Mouse (Mus musculus): Measurements from ENCODE around the gene Fgf13. TPM values are rescaled to one million over a fixed set of nuclear protein-coding genes. Genes with fewer than 3 reads are reported as not detected.

Fgf13 gene
- total and polyA plus RNA-seq, 3 experiments = not detected

DNA sequence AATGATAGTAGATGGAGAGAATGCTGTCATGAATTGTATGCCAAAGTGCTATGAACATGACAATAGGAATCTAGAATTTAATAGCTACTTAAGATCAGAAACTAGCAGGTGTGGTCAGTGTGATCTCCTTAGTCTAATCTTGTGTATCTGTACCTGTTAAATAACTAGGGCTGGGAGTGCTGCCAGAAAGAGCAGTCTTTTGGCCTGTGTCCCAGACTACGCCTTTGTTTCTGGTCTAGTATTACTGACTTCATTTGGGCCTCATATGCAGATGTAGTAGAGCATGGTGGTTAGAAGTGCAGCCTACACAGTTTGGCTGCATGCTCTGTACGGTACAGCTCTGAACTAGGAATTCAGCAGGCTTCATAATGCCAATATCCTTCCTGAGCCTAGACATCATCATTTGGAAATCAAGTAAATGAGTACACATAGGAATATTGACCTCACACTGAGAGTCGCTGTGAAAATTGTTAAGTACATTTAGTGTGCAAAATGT, 276.9 kb downstream of the Fgf13 start:
- DNase-seq (ENCODE audit: low spot score) (no peak), ATAC-seq (ENCODE audit: extremely low read depth, insufficient number of reproducible peaks, low FRiP score, poor library complexity, severe bottlenecking) (no peak)
- no peaks in the 10 kb centered on the region for H3K36me3 ChIP-seq (replicated peaks)
- no peak for TF ChIP-seq GATA1 (IDR thresholded peaks at IDR 0.05; ENCODE audit: borderline replicate concordance, low read length)
- TF ChIP-seq POLR2AphosphoS5 (IDR thresholded peaks at IDR 0.05; ENCODE audit: insufficient replicate concordance, low read depth, low read length) = no peak
- TF ChIP-seq TAL1 (conservative IDR thresholded peaks at IDR 0.05; ENCODE audit: low read depth, low read length) = no peak
- no peak for TF ChIP-seq GATA2 (IDR thresholded peaks at IDR 0.05; ENCODE audit: borderline replicate concordance, low read depth, low read length)
- TF ChIP-seq CTCF (IDR thresholded peaks at IDR 0.05; ENCODE audit: low read depth, low read length) = no peak
- H3K9me3 ChIP-seq (replicated peaks) = no peaks in the 10 kb centered on the region
- H3K4me3 ChIP-seq (ENCODE audit: low read depth, low read length) = no peak overlapping the region
- H3K27me3 ChIP-seq (ENCODE audit: insufficient read depth, low read length) = no peaks in the 10 kb centered on the region
- H3K4me1 ChIP-seq (ENCODE audit: insufficient read depth, low read depth, low read length) = no peaks in the 10 kb centered on the region

DNA sequence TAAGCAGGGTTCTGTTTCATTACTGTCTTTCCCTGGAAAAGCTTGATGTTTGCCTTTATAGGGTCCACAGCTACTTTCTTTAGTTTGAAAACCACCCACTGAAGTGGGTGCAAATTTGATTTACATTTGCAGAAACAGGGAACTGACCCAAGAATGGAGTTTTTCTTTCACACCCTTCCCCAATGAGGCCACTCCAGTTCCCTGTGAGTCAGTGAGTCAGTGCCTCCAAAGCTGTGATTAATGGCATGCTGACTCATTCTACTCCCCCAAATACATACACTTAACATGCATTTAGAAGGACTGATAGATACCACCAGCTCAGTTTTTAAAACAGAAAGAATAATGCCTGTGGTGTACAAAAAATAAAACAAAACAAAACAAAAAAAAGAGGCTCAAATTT, 316.3 kb downstream of the Fgf13 start:
- no peaks in the 10 kb centered on the region for H3K4me1 ChIP-seq (ENCODE audit: insufficient read depth, low read depth, low read length)
- no peak for ATAC-seq (ENCODE audit: extremely low read depth, insufficient number of reproducible peaks, low FRiP score, poor library complexity, severe bottlenecking)
- no peaks in the 10 kb centered on the region for H3K36me3 ChIP-seq (replicated peaks)
- no peak for TF ChIP-seq TAL1 (conservative IDR thresholded peaks at IDR 0.05; ENCODE audit: low read depth, low read length)
- TF ChIP-seq GATA1 (IDR thresholded peaks at IDR 0.05; ENCODE audit: borderline replicate concordance, low read length) = no peak
- TF ChIP-seq GATA2 (IDR thresholded peaks at IDR 0.05; ENCODE audit: borderline replicate concordance, low read depth, low read length) = no peak
- no peak for TF ChIP-seq POLR2AphosphoS5 (IDR thresholded peaks at IDR 0.05; ENCODE audit: insufficient replicate concordance, low read depth, low read length)
- TF ChIP-seq CTCF (IDR thresholded peaks at IDR 0.05; ENCODE audit: low read depth, low read length) = no peak
- no peak for DNase-seq (ENCODE audit: low spot score)
- H3K4me3 ChIP-seq (ENCODE audit: low read depth, low read length) = no peak overlapping the region
- no peaks in the 10 kb centered on the region for H3K27me3 ChIP-seq (ENCODE audit: insufficient read depth, low read length)
- no peaks in the 10 kb centered on the region for H3K9me3 ChIP-seq (replicated peaks)

DNA sequence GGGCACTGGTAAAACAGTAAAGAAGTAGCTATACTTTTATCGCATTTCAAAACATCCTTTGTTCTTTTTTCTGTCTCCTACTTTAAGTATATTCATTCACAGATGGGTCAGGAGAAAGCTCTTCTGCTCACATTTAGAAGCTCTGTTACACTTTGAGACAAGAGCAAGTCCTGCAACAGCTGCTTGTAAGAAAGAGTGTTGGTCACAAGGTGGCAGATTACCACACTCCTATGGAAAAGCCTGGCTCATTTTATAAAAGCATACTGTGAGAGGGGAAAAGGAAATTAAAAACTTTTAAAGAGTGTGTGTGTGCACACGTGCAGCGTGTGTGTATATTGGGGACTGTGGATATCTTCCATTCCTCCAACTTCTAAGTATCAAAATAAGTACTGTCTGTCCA, 324.1 kb downstream of the Fgf13 start:
- ATAC-seq (ENCODE audit: extremely low read depth, insufficient number of reproducible peaks, low FRiP score, poor library complexity, severe bottlenecking) (no peak), DNase-seq (ENCODE audit: low spot score) (no peak)
- Histone ChIP-seq H3K9me3 (replicated peaks) (no peaks in the 10 kb centered on the region), H3K4me3 (ENCODE audit: low read depth, low read length) (no peak overlapping the region), H3K27me3 (ENCODE audit: insufficient read depth, low read length) (no peaks in the 10 kb centered on the region), H3K4me1 (ENCODE audit: insufficient read depth, low read depth, low read length) (no peaks in the 10 kb centered on the region), H3K36me3 (replicated peaks) (no peaks in the 10 kb centered on the region)
- TF ChIP-seq GATA2 (IDR thresholded peaks at IDR 0.05; ENCODE audit: borderline replicate concordance, low read depth, low read length) = no peak
- no peak for TF ChIP-seq GATA1 (IDR thresholded peaks at IDR 0.05; ENCODE audit: borderline replicate concordance, low read length)
- no peak for TF ChIP-seq POLR2AphosphoS5 (IDR thresholded peaks at IDR 0.05; ENCODE audit: insufficient replicate concordance, low read depth, low read length)
- TF ChIP-seq CTCF (IDR thresholded peaks at IDR 0.05; ENCODE audit: low read depth, low read length) = no peak
- TF ChIP-seq TAL1 (conservative IDR thresholded peaks at IDR 0.05; ENCODE audit: low read depth, low read length) = no peak

DNA sequence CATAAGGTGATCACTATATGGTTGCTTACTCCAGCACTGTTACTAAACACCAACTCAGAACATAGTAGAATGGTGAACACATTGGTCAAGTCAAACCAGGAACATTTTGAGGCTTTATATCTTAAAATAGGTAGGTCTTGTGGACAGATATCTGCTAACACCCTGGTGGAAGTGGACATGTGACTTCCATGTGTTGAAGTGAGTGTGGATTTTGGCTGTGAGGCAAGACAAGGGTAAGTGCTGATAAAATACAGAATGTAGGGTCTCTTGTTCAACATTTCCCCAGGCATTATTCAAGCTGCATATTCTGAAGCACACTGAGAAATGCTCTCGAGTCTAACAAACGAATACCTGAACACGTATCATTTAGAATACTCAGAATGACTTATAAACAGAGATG, 324.7 kb downstream of the Fgf13 start:
- Histone ChIP-seq H3K36me3 (replicated peaks) (no peaks in the 10 kb centered on the region), H3K4me3 (ENCODE audit: low read depth, low read length) (no peak overlapping the region), H3K27me3 (ENCODE audit: insufficient read depth, low read length) (no peaks in the 10 kb centered on the region), H3K9me3 (replicated peaks) (no peaks in the 10 kb centered on the region), H3K4me1 (ENCODE audit: insufficient read depth, low read depth, low read length) (no peaks in the 10 kb centered on the region)
- no peak for ATAC-seq (ENCODE audit: extremely low read depth, insufficient number of reproducible peaks, low FRiP score, poor library complexity, severe bottlenecking)
- TF ChIP-seq GATA1 (IDR thresholded peaks at IDR 0.05; ENCODE audit: borderline replicate concordance, low read length) = no peak
- TF ChIP-seq GATA2 (IDR thresholded peaks at IDR 0.05; ENCODE audit: borderline replicate concordance, low read depth, low read length) = no peak
- no peak for TF ChIP-seq CTCF (IDR thresholded peaks at IDR 0.05; ENCODE audit: low read depth, low read length)
- no peak for TF ChIP-seq POLR2AphosphoS5 (IDR thresholded peaks at IDR 0.05; ENCODE audit: insufficient replicate concordance, low read depth, low read length)
- no peak for TF ChIP-seq TAL1 (conservative IDR thresholded peaks at IDR 0.05; ENCODE audit: low read depth, low read length)
- DNase-seq (ENCODE audit: low spot score) = no peak

DNA sequence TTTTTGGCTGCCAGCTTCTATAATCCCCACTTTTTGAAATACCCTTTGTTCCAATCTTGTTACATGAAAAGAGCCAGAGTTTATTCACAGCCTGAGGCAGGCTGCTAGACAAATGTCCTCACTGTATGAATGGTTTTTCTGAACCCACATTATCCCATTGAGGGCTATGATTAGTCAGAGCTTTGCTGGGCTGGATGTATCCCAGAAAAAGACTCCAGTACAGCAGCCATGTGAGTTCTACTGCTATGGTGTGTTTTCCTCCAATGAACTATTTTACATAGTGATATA, 326.5 kb downstream of the Fgf13 start:
- no peak for ATAC-seq (ENCODE audit: extremely low read depth, insufficient number of reproducible peaks, low FRiP score, poor library complexity, severe bottlenecking)
- TF ChIP-seq CTCF (IDR thresholded peaks at IDR 0.05; ENCODE audit: low read depth, low read length) (no peak), POLR2AphosphoS5 (IDR thresholded peaks at IDR 0.05; ENCODE audit: insufficient replicate concordance, low read depth, low read length) (no peak), TAL1 (conservative IDR thresholded peaks at IDR 0.05; ENCODE audit: low read depth, low read length) (no peak), GATA2 (IDR thresholded peaks at IDR 0.05; ENCODE audit: borderline replicate concordance, low read depth, low read length) (no peak), GATA1 (IDR thresholded peaks at IDR 0.05; ENCODE audit: borderline replicate concordance, low read length) (no peak)
- no peaks in the 10 kb centered on the region for H3K4me1 ChIP-seq (ENCODE audit: insufficient read depth, low read depth, low read length)
- no peaks in the 10 kb centered on the region for H3K27me3 ChIP-seq (ENCODE audit: insufficient read depth, low read length)
- H3K4me3 ChIP-seq (ENCODE audit: low read depth, low read length) = no peak overlapping the region
- no peaks in the 10 kb centered on the region for H3K9me3 ChIP-seq (replicated peaks)
- no peak for DNase-seq (ENCODE audit: low spot score)
- H3K36me3 ChIP-seq (replicated peaks) = no peaks in the 10 kb centered on the region

DNA sequence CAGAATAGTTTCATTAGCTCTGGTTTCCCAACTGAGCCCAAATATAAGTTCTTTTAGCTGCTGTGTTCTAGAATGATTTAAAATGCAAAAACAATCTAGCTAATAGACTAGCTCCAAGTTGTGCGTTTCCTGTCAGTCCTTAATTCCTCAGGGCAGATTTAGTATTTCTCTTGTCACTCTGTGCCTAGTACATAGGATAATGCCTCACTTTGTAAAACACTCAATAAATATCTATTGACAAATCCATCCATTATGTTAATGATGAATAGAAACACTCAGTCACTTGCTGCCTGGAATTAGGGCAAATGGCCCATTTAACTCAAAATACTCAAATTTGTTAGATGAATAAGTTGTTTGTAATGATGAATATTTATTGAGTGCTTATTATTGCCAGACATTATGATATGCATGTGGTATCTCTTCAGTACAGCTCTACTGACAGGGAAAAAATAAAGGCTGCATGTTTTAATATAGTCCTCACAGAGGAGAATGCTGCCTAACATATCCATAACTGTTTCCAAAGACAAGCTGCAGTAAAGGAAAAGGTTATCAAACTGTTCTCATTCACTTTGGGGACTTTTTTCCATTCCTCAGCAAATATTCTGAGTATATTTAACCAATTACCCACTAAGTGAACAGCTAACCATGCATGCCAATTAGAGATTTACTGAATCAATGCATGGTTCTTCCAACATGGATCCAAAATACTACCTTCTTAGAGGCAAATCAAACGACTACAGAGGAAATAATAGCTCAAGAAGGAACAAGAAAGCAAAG, 327.0 kb downstream of the Fgf13 start:
- DNase-seq (ENCODE audit: low spot score) (no peak), ATAC-seq (ENCODE audit: extremely low read depth, insufficient number of reproducible peaks, low FRiP score, poor library complexity, severe bottlenecking) (no peak)
- Histone ChIP-seq H3K4me3 (ENCODE audit: low read depth, low read length) (no peak overlapping the region), H3K4me1 (ENCODE audit: insufficient read depth, low read depth, low read length) (no peaks in the 10 kb centered on the region), H3K9me3 (replicated peaks) (no peaks in the 10 kb centered on the region), H3K36me3 (replicated peaks) (no peaks in the 10 kb centered on the region), H3K27me3 (ENCODE audit: insufficient read depth, low read length) (no peaks in the 10 kb centered on the region)
- TF ChIP-seq GATA1 (IDR thresholded peaks at IDR 0.05; ENCODE audit: borderline replicate concordance, low read length) (no peak), POLR2AphosphoS5 (IDR thresholded peaks at IDR 0.05; ENCODE audit: insufficient replicate concordance, low read depth, low read length) (no peak), TAL1 (conservative IDR thresholded peaks at IDR 0.05; ENCODE audit: low read depth, low read length) (no peak), GATA2 (IDR thresholded peaks at IDR 0.05; ENCODE audit: borderline replicate concordance, low read depth, low read length) (no peak), CTCF (IDR thresholded peaks at IDR 0.05; ENCODE audit: low read depth, low read length) (no peak)

Measured in G1E (cell line).